Mouse (Mus musculus): ENCODE data around the gene Snrnp27. TPM values are rescaled to one million over a fixed set of nuclear protein-coding genes. Genes with fewer than 3 reads are reported as not detected.

The Snrnp27 gene
- total and polyA plus RNA-seq, 3 experiments = 84.4 to 193 (median 87.0) TPM

DNA sequence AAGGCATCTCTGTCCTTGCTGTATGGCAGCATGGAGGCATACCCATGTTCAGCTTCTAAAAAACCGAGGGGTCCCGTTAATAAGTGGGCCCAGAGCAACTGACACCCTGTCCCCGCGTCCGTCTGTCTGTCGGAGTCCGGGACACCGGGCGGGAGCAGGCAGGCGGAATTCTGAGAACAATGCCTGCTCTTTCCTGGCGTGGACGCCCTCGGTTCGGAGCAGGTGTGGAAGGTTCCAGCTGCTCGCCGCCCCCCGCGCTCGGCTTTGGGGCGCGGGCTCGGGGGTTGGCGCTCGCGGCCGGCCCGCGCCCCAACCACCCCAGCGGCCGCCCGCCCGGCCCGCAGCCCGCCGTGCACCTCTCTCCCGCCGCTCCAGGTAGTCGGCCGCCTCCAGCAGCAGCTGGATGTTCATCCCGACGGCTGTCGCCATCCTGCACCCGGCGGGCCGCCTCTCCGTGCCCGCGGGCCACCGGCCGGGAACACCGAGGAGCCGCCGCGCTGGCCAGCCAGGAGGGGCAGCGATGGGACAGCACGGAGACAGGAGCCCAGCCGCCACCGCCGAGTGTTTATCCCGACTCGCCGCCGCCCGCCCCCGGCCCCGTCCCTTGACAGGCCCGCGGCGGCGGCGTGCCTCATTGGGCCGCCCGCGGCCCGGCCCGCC, 15.6 kb downstream of the Snrnp27 start, which contains the start of gene Mxd1:
Gene Mxd1 (minus strand): TSS at position 582 of the 660 bp plus-strand sequence.
- ATAC-seq (ENCODE audit: extremely low read depth, insufficient number of reproducible peaks, low FRiP score, poor library complexity, severe bottlenecking) (no peak), DNase-seq (ENCODE audit: low spot score) (no peak)
- Histone ChIP-seq H3K4me3 (ENCODE audit: low read depth, low read length) (peak within 1 kb of the TSS; percentile 86), H3K9me3 (replicated peaks) (no peaks in the 10 kb centered on the region), H3K36me3 (replicated peaks) (peaks cover 59% of the 10 kb centered on the region), H3K4me1 (ENCODE audit: insufficient read depth, low read depth, low read length) (peaks cover 55% of the 10 kb centered on the region), H3K27me3 (ENCODE audit: insufficient read depth, low read length) (no peaks in the 10 kb centered on the region)
- TF ChIP-seq TAL1 (conservative IDR thresholded peaks at IDR 0.05; ENCODE audit: low read depth, low read length) = no peak
- TF ChIP-seq GATA2 (IDR thresholded peaks at IDR 0.05; ENCODE audit: borderline replicate concordance, low read depth, low read length) = no peak
- TF ChIP-seq CTCF (IDR thresholded peaks at IDR 0.05; ENCODE audit: low read depth, low read length) = no peak
- TF ChIP-seq GATA1 (IDR thresholded peaks at IDR 0.05; ENCODE audit: borderline replicate concordance, low read length) = no peak
- no peak for TF ChIP-seq POLR2AphosphoS5 (IDR thresholded peaks at IDR 0.05; ENCODE audit: insufficient replicate concordance, low read depth, low read length)

DNA sequence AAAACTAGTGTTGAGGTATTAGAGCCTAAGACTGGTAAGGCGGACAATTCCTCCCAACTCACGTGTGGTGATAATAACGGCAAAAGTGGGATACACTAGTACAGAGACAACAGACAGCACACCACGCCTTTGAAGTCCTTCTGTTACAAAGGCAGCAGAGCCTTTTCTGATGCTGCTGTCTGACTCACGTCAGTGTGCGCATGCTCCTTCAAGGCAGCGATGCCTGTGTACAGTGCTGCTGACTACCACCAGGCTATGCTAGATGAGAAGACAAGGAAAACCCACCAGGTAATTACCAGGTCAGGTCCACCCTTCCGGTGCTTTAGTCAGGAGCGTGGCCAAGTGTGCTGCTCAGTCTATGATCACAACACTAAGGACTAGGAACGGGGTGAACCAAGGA, 17.3 kb downstream of the Snrnp27 start:
- TF ChIP-seq GATA2 (IDR thresholded peaks at IDR 0.05; ENCODE audit: borderline replicate concordance, low read depth, low read length) (no peak), CTCF (IDR thresholded peaks at IDR 0.05; ENCODE audit: low read depth, low read length) (no peak), GATA1 (IDR thresholded peaks at IDR 0.05; ENCODE audit: borderline replicate concordance, low read length) (no peak), TAL1 (conservative IDR thresholded peaks at IDR 0.05; ENCODE audit: low read depth, low read length) (no peak), POLR2AphosphoS5 (IDR thresholded peaks at IDR 0.05; ENCODE audit: insufficient replicate concordance, low read depth, low read length) (no peak)
- Histone ChIP-seq H3K27me3 (ENCODE audit: insufficient read depth, low read length) (no peaks in the 10 kb centered on the region), H3K36me3 (replicated peaks) (peaks cover 58% of the 10 kb centered on the region), H3K4me1 (ENCODE audit: insufficient read depth, low read depth, low read length) (peaks cover 58% of the 10 kb centered on the region), H3K9me3 (replicated peaks) (no peaks in the 10 kb centered on the region), H3K4me3 (ENCODE audit: low read depth, low read length) (peak overlapping the region; percentile 54; the same call in 1 of the 2 replicates)
- DNase-seq (ENCODE audit: low spot score) (no peak), ATAC-seq (ENCODE audit: extremely low read depth, insufficient number of reproducible peaks, low FRiP score, poor library complexity, severe bottlenecking) (no peak)

- peaks cover 59% of the 10 kb centered on the region for H3K4me1 ChIP-seq (ENCODE audit: insufficient read depth, low read depth, low read length)
Measured at GRCm38 (mm10) chr6:86665560-86666307, 18.6 kb downstream of the Snrnp27 start.

DNA sequence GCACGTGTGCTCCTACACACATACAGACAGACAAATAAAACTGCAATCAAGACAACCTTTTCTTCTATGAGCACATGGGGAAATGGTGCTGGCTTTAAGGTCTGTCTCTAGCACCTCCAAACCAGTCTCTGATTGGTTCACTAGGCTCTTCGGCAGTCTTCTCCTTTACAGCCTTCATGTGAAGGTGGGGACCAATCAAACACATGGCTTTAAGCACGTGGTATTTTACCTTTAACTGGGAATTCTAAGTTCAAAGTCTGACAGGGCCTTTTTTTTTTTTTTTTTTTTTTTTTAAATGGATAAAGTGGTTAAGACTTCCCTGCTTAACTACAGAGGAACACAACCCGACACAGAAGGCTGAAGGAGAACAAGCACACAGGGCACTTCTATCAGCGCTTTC, 19.2 kb downstream of the Snrnp27 start:
- no peaks in the 10 kb centered on the region for H3K27me3 ChIP-seq (ENCODE audit: insufficient read depth, low read length)
- peaks cover 64% of the 10 kb centered on the region for H3K36me3 ChIP-seq (replicated peaks)
- no peak for ATAC-seq (ENCODE audit: extremely low read depth, insufficient number of reproducible peaks, low FRiP score, poor library complexity, severe bottlenecking)
- no peak overlapping the region; the same call in 1 of the 2 replicates for H3K4me3 ChIP-seq (ENCODE audit: low read depth, low read length)
- DNase-seq (ENCODE audit: low spot score) = no peak
- TF ChIP-seq GATA2 (IDR thresholded peaks at IDR 0.05; ENCODE audit: borderline replicate concordance, low read depth, low read length) (no peak), CTCF (IDR thresholded peaks at IDR 0.05; ENCODE audit: low read depth, low read length) (no peak), GATA1 (IDR thresholded peaks at IDR 0.05; ENCODE audit: borderline replicate concordance, low read length) (no peak), POLR2AphosphoS5 (IDR thresholded peaks at IDR 0.05; ENCODE audit: insufficient replicate concordance, low read depth, low read length) (no peak), TAL1 (conservative IDR thresholded peaks at IDR 0.05; ENCODE audit: low read depth, low read length) (no peak)
- peaks cover 63% of the 10 kb centered on the region for H3K4me1 ChIP-seq (ENCODE audit: insufficient read depth, low read depth, low read length)
- H3K9me3 ChIP-seq (replicated peaks) = no peaks in the 10 kb centered on the region

More at GRCm38 (mm10) chr6:86665560-86666307, 18.6 kb downstream of the Snrnp27 start:
- Histone ChIP-seq H3K36me3 (replicated peaks) (peaks cover 59% of the 10 kb centered on the region), H3K4me3 (ENCODE audit: low read depth, low read length) (peak overlapping the region; percentile 42; the same call in 1 of the 2 replicates), H3K9me3 (replicated peaks) (no peaks in the 10 kb centered on the region), H3K27me3 (ENCODE audit: insufficient read depth, low read length) (no peaks in the 10 kb centered on the region)
- ATAC-seq (ENCODE audit: extremely low read depth, insufficient number of reproducible peaks, low FRiP score, poor library complexity, severe bottlenecking) (peak; percentile 9; the same call in 1 of the 2 replicates), DNase-seq (ENCODE audit: low spot score) (peak; percentile 60)
- TF ChIP-seq GATA1 (IDR thresholded peaks at IDR 0.05; ENCODE audit: borderline replicate concordance, low read length) (no peak), TAL1 (conservative IDR thresholded peaks at IDR 0.05; ENCODE audit: low read depth, low read length) (no peak), GATA2 (IDR thresholded peaks at IDR 0.05; ENCODE audit: borderline replicate concordance, low read depth, low read length) (no peak), CTCF (IDR thresholded peaks at IDR 0.05; ENCODE audit: low read depth, low read length) (no peak), POLR2AphosphoS5 (IDR thresholded peaks at IDR 0.05; ENCODE audit: insufficient replicate concordance, low read depth, low read length) (no peak)

GRCm38 (mm10) chr6:86660161-86660877, 24.0 kb downstream of the Snrnp27 start:
- Histone ChIP-seq H3K4me1 (ENCODE audit: insufficient read depth, low read depth, low read length) (peaks cover 24% of the 10 kb centered on the region), H3K4me3 (ENCODE audit: low read depth, low read length) (no peak overlapping the region), H3K27me3 (ENCODE audit: insufficient read depth, low read length) (no peaks in the 10 kb centered on the region), H3K36me3 (replicated peaks) (peaks cover 92% of the 10 kb centered on the region), H3K9me3 (replicated peaks) (no peaks in the 10 kb centered on the region)
- TF ChIP-seq CTCF (IDR thresholded peaks at IDR 0.05; ENCODE audit: low read depth, low read length) (no peak), GATA1 (IDR thresholded peaks at IDR 0.05; ENCODE audit: borderline replicate concordance, low read length) (no peak), POLR2AphosphoS5 (IDR thresholded peaks at IDR 0.05; ENCODE audit: insufficient replicate concordance, low read depth, low read length) (no peak), GATA2 (IDR thresholded peaks at IDR 0.05; ENCODE audit: borderline replicate concordance, low read depth, low read length) (no peak), TAL1 (conservative IDR thresholded peaks at IDR 0.05; ENCODE audit: low read depth, low read length) (no peak)
- ATAC-seq (ENCODE audit: extremely low read depth, insufficient number of reproducible peaks, low FRiP score, poor library complexity, severe bottlenecking) (no peak), DNase-seq (ENCODE audit: low spot score) (no peak)

All from G1E (cell line).